Mouse (Mus musculus) bone marrow macrophage, adult 2 months (primary cell): Measurements from ENCODE around the gene Josd2.

ENCODE experiments used
- CTCF ChIP-seq: IDR thresholded peaks from 2 replicates; pipeline ENCODE4 v1.5.1; 2012; ENCODE audit warnings: low read depth, mild to moderate bottlenecking, low read length, moderate library complexity
- POLR2A ChIP-seq: IDR thresholded peaks from 2 replicates; pipeline ENCODE4 v1.6.1; 2012; ENCODE audit warnings: mild to moderate bottlenecking, low read depth, low read length, borderline replicate concordance

DNA sequence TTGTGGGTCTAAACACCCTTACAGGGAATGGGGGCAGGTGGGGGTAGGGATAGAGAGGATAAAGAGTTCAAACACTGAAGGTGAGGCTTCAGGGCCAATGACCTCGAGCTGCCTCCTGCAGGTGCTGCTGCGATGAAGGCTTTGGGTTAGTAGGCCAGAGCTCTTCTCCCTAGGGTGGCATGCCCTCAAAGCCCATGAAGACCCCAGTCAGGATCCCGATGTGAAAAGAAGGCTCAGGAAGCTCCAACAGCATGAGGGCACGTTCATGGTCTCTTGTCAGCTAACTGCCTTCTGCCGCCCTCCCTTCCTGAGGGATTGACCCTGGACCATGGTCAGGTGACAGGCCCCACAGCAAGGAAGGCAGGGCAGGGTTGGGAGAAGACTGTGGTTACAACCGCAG lies 7.7 kb upstream of the Josd2 start:
- TF ChIP-seq POLR2A (no peak), CTCF (no peak)
